Mouse (Mus musculus): ENCODE measurements around the gene Cmip.

Gene Cmip

DNA sequence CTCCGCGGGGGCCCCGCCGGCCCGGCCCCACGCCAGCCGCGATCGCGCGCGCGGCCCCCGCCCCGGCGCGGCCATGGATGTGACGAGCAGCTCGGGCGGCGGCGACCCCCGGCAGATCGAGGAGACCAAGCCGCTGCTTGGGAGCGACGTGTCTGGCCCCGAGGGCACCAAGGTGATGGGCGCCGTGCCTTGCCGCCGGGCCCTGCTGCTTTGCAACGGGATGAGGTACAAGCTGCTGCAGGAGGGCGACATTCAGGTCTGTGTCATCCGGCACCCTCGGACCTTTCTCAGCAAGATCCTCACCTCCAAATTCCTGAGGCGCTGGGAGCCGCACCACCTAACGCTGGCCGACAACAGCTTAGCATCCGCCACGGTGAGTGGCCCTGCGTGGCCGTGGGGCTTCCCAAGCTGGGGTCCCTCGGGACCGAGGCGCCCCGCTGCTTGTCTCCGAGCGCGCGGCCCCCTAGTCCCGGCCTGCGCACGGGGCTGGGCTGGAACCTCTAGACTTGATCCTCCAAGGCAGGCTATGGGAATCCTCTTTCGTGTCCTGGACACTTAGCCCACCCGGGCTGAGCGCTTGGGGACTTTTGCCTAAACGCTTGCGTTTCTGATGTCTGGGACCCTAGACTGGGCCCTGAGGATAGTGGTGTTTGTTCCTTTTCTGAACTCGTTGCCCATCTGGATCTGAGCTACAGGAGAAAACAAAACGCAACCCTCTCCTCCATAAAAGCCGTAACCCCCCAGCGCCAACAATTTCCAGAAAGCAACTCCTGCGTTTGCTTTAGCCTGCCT is at the start of gene Cmip:
TSS of gene Cmip (plus strand) at position 36 of the 792 bp plus-strand sequence.
- DNase-seq, result peak in 1 of 2 experiments; percentile 57

DNA sequence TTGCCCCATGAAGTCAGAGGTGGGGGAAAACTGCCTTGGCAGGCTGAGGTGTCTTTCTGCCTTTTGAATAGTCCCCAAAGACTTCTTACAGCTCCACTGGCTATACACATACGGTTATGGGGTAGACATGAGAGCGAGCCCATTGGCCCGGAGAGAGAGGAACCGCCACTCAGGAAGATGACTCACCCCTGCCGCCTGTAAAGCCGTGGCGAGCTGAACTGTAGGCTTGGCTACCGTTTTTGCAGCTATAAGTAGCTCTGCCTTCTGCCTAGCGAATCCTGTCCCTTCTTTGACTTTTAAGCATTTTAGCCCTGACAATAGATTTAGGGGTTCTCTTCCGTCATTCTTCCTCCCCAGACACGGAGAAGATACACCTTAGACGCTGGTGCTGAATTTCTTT is 47.7 kb upstream of the Cmip start:
- DNase-seq, result no peak

DNA sequence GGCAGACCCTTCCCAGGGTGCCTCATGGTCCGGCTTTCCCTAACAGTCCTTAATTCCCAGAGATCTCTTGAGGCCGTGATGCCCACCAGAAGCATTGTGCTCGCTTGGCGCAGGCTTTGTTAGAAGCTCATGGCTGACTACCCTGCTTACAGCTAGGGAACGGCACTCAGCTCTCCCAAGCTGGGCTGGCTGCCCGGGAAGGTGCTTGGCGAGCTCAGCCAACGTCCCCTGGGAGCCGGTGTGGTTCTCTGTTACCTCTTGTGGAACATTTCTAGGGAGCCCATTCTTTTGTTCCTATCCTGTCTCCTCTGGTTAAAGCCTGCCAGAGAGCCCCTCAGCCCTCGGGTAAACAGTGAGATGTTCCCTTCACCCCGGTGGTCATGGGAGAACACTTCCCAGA is 44.8 kb upstream of the Cmip start:
- DNase-seq, result no peak

DNA sequence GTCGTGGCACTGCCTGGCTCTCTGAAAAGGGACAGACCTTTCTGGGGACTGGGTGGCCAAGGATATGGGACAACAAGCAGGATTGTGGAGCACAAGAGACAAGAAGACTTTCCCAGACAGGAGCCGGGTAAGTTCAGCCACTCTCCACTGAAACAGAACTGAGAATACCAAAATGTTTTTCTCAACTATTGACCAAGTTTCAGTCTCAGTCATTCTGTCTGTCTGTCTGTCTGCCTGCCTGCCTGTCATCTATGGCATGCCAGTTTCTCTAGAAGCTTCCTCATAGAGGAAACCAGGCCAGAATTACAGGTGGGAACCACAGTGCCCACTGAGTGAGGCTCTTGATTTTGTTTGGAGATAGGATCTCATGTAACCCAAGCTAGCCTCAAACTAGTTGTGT is 39.1 kb upstream of the Cmip start:
- DNase-seq, result no peak

DNA sequence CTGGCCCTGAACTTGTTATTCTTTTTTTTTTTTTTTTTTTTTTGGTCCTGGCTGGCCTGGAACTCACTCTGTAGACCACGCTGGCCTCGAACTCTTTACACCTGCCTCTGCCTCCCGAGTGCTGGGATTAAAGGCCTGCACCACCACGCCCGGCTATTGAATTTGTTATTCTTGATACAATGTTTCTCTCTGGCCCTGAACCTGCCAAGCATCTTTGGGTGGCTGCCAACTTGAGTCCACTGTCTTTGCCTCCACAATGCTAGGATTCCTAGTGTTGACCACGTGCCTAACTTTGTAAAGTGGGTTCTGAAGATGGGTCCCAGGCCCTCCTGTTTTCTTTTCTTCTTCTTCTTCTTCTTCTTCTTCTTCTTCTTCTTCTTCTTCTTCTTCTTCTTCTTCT is 34.5 kb upstream of the Cmip start:
- DNase-seq, result peak; percentile 40 to 68

DNA sequence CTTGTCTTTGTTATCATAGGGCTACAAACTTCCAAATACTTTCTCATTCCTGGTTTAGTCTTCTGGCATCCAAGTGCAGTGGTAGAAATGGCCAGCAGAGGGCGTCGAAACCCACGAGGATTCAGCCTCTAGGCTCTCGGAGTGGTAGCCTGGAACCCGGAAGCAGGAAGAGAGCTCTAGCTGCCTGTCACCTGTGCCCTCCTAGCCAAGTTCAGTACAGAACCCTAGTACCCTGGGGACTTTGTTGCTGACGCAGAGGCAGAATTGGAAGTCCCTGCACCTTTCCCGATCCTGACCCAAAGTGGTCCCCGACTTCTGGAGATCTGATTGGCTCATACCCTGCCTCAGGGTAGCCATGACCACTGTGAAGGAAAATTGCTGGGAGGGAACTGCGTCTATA is 32.2 kb upstream of the Cmip start:
- DNase-seq, result peak; percentile 90 to 96

DNA sequence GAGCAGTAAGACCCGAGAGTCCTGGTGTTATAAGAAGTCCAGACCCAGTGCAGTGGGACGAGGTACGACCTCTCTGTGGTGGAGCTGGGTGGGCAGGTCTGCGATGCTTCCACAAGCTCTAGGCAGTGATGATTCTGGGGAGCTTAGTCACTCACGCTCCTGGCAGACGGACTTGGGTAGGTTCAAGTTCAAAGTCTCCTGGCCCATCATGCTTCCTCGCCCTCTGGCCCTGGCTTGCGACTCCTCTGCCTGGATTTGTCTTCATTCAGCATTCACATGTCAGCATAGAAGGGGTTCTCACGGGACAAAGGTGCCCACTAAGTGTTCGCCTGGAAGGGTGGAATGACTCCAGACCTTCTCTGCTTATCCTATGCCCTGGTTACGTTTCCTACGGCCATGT is 30.6 kb upstream of the Cmip start:
- peak; percentile 60 to 62 for DNase-seq

DNA sequence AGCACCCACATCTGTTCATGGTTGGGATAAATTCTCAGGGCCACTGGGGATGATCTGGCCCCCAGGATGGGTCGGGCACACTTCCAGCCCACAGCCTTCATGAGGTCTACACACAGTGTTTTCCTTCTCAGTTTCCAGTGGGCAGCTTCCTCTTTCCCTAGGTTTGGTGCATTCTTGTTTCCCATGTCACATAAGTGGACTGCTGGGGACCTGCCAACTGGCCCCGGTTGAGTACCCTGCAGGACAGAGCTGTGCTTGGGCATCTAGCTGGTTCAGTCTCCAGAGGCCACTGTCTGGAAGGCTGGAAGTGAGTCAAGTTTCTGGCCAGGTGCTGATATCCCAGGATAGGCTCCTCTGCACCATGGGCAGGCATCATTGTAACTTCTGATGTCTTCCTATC is 29.5 kb upstream of the Cmip start:
- DNase-seq, result peak; percentile 14 to 63

DNA sequence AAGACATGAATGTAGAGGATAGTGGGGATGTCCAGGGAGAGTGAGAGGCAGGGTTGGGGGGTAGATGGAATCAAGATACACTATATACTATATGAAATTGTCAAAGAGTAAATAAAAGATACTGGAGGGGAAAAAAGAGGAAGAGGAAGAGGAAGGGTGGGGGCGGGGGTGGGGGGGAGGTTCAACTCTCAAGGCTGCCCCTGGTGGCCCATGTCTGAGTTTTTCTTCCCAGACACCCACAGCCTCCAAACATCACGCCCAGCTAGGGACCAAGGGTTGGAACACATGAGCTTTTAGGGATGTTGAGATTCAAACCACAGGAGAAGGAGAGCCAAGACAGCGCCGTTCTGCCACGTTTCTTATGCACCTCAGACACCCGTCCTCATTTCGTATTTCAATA is 23.7 kb upstream of the Cmip start:
- DNase-seq, result no peak

DNA sequence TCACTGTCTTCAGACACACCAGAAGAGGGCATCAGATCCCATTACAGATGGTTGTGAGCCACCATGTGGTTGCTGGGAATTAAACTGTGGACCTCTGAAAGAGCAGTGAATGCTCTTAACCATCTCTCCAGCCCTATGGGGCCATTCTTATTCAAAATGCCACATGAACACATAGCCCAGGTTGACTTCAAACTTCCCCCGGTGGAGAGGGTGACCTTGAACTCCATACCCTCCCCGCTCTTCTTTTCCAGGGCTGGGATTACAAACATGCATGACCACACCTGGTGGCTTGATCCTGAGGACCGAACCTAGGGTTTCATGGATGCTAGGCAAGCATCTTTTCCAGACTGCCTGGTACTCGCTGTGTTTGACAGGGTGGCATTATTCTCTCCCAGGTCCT is 20.3 kb upstream of the Cmip start:
- no peak for DNase-seq

DNA sequence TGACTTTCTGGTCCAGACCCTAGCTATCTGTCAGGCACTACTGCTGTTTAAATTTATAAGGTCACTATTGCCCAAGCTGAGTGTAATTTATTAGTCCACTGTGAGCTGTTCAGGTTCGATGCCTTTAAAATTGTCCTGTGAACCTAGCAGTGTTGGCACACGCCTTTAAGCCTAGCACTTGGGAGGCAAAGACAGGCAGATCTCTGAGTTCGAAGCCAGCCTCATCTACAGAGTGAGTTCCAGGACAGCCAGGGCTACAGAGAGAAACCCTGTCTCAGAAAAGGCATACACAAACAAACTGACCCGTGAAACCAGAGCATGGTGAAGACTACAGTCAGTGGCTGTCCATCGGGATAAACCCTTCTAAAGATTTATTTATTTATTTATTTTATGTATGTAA is 16.5 kb upstream of the Cmip start:
- no peak for DNase-seq

DNA sequence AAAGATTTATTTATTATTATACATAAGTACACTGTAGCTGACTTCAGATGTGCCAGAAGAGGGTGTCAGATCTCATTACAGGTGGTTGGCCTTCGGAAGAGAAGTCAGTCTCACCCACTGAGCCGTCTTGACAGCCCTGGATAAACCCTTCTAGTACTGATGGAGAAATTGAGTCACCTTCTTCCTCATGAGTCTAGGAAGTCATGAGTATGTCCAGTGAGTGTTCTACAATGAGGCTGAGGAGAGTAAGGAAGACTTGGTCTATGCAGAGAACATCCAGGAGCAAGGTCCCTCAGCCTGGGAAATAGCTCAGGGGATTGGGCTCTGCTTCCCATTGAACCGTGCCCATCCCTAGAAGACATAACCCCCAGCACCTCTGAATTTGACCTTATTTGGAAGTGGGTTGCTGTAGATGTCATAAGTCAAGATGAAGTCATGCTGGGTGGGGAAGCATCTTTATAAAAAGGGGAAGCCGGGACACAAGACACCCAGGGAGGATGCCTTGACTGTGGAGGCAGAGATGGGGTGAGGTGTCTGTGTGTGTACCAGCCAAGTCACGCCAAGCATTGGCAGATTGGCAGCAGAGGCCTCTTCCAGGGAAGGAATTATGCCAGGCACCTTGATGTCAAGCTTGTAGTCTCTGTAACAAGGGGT is 15.9 kb upstream of the Cmip start:
- no peak for DNase-seq

DNA sequence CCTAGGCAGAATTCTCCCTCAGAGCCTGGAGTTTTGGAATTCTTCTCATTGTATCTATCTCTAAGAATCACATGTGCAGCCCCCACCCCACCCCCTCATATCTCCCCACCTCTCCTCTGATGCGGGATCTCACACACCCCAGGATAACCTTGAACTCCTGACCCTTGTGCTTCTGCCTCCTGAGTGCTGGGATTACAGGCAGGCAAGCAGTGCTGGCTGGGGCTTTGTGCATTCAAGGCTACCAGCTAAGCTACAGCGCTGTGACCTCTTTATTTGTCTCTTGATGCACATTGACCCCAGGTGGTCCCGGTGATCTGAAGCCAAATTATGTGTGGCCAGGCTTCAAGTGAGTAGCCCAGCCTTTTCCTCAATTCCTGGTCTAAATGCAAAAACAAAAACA is 15.0 kb upstream of the Cmip start:
- no peak for DNase-seq

DNA sequence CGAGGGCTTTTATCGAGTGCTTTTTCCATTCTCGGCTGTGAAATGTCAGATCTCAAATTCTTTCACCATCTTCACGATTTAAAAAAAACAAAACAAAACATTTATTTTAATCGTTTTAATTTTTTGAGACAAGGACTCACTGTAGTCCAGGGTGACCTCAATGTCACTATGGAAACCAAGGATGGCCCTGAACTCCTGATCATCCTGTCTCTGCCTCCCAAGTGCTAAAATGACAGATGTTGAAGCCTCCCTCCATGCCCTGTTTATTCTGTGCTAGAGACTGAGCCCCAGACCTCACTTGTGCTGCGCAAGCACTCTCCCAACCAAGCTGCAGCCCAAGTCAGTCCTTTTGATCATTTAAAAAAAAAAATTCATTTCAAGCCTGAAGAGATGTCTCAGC is 14.6 kb upstream of the Cmip start:
- DNase-seq, result no peak

DNA sequence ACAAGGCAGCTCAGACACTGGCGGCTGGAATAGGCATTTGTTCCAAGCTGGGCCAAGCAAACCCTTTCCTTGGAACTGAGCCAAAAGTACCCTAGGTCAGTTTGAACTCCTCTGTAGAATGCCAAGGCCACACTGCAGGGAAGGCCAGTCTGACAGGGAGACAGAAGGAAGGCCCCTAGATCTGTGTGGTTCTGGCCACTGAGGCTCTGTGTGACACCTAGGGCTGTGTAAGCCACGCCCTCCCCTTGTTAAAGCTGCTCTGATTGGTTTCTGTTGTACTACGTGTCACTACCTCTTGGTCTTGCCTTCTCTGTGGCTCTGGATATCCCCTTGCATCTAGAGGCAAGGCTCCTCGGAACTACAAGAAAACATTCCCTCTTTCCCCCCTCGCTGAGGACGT is 12.3 kb upstream of the Cmip start:
- DNase-seq, result peak in 1 of 2 experiments; percentile 11

DNA sequence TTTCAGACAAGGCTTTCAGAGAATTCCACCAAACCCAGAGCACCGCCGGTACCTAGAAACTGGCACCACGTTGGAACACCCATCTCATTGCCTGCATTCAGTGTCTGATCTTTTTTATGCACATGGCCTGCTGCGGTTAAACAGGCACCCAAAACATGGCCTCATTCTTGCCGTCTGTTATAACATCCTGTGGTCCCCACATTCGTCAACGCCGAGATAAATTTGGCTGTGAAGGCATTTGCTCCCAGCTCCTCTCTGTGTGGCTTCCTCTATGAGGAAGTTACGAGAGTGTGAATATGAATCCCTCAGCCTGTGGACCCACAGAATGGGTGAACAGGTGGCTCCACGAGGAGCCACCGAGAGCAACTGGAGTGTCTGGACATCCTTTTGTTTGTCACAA is 8.5 kb upstream of the Cmip start:
- DNase-seq, result no peak

DNA sequence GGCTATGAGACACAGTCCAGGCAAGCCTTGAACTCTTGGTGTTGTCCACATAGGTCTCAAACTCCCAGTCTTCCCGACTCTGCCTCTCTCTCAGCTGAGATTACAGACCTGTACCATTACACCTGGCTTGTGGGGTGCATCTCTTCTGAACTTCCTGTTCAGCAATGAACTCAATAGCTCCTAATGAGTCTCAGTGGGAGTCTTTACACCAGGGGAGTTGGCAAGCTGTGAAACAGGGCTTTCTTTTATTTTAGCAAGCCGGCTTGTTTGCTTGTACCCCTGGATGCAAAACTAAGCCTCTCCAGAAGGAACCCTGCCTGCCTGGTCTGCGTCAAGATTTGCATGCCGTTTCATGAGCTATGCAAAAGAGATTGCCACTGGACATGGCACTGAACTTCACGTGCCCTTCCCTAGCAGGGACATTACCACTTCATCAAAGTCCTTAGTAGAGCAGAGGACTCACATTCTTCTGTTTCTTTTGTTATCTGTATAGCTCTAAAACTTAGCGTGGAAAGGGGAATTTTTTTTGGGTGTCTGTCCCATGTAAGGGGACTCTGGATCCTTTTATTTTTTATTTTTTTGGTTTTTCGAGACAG is 5.7 kb upstream of the Cmip start:
- DNase-seq, result no peak

DNA sequence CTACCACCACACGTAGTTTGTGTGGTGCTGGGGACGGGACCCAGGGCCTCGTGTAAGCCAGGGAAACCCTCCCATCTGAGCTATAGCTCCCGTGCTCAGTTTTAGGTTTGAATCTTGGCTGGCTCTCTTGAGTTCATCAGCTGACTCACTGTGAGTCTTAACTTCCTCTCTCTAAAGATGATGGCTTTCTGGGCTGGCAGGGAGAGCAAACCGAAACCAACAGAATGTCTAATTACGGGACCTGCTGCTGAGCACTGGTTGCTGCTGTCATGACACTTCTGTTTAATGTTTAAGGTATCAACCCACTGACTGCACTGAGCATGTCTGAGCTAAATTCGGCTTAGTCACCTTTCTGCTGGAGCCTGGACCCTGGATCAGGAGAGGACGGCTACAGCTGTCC is 4.2 kb upstream of the Cmip start:
- DNase-seq, result no peak

DNA sequence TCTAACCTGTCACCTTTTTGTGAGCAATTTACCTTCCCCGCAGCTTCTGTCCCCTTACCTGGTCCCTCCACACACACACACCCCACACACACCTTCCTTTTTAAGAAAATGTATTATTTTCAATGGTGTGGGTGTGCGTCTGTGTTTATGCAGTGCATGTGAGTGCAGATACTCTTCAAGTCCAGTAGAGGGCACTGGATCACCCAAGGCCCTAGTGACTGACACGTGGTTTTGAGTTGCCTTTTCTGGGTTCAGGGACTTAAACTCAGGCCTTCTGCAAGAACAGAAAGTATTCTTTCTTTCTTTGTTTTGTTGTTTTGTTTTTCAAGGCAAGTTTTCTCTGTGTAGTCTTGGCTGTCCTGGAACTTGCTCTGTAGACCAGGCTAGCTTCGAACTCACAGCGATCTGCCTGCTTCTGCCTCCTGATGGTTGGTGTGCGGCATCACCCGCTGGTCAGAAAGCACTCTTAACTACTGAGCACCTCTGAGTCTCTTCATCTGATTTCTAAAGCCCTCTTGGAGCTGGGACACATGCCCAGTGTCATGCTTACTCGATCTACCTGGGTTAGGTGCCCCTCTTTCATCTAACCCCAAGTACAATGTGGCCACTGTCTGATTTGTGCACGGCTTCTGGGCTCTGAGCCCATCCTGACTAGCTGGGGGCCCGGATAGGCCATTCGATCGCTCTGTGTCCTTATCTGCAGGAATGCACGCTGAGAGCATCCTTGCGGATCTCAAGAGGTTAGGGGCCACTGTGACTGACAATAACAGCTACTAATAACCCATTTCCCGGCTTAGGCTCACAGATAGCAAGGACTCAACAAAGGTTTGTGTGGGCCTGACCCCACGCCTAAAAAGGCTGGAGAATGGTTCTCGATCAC is 3.2 kb upstream of the Cmip start:
- no peak for DNase-seq

DNA sequence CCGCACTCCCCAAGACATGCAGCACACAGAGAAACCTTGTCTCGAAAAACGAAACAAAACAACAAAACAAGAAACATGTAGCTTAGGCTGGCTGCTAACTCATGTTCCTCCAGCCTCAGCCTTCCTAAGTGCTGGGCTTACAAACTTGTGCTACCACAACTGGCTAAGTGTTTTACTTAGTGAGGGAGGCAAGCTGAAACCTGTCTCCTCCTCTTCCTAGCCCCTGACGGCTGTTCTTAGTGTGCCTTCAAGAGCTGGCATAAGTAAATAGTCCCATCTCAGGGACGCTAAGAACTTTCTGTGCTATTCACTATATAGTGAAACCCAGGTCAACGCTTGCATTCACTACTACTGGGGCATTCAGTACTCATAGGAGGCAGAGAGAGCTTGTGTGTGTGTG is 2.4 kb upstream of the Cmip start:
- no peak for DNase-seq

DNA sequence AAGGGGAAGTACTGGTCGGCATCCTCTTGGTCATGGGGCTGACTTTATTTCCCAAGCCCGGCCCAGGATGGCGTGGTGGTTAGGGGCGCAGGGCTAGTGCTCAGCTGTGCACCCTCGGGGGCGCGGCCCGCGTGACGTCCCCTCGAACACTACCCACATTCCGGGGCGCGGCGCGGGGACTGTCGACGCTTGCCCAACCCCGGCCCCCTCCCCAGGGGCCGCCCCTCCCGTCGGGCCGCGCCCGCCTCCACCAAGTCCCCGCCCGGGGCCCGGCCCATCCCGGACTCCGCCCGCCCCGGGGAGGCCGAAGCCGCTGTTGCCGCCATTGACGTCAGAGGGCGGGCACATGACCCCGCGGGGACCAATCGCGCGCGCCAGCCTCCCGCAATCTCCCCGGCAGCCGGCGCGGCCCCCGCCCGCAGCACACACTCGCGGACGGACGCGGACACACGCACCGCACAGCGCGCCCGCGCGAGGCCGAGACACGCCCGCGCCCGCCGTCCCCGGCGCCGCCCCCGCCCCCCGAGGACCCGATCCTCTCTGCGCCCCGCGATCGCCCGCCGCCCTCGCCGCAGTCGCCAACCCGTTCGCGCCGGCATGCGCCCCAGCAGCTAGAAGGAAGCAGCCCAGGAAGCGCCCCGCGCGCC is 449 bp upstream of the Cmip start:
- peak; percentile 96 to 98 for DNase-seq

DNA sequence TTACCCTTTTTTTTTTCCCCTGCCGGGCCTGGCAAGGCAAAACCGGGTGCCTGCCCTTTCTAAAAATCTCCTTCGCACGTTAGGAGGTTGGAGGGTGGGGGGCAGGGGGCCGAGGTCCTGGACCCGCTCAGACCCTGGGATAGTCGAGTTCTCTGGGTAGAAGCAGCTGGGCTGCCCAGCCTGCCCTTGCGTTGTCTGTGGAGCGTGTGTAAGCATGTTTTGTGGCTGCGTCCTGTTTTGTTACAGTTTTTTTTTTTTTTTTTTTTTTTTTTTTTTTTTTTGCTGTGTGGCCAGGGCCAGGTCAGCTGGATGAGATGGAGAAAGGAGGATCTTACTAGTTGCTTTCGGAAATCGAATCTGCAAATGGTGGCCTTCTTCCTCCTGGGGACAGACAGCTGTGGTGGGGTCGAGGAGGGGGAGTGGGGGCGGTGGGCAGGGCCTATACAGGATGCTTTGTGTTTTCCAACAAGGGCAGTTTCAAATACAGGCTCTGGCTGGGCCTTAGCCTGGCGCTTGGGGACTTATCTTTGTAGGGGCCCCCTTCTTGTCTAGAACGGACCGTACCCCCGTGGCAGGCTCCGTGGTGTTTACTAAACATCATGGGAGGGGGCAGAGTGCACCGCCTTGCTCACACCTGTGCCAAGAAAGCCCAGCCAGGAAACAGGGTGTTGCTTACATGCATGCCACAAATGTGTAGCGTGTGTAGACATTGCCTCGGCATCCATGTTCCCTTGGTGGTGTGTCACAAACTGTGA is 1.1 kb downstream of the Cmip start:
- DNase-seq, result peak; percentile 56 to 60

Data from kidney, postnatal 36 days (tissue).